Mouse (Mus musculus): ENCODE measurements around the gene Ly6g5b.

- TF ChIP-seq CTCF (IDR thresholded peaks at IDR 0.05; ENCODE audit: low read depth, low read length): no peak
- TF ChIP-seq GATA1 (IDR thresholded peaks at IDR 0.05; ENCODE audit: borderline replicate concordance, low read length): no peak
- TF ChIP-seq TAL1 (conservative IDR thresholded peaks at IDR 0.05; ENCODE audit: low read depth, low read length): no peak
- no peak for TF ChIP-seq GATA2 (IDR thresholded peaks at IDR 0.05; ENCODE audit: borderline replicate concordance, low read depth, low read length)
These were observed 11.0 kb upstream of the Ly6g5b start, which contains the start of gene D17H6S53E for GRCm38 (mm10) chr17:35126206-35126611.

All from G1E (cell line).